Mouse (Mus musculus) kidney, adult 9 months (tissue): ENCODE data around the gene Spr.

Source experiments
- DNase-seq: peaks from one replicate; pipeline ENCODE4 v3.0.0; 2022

The Spr gene

DNA sequence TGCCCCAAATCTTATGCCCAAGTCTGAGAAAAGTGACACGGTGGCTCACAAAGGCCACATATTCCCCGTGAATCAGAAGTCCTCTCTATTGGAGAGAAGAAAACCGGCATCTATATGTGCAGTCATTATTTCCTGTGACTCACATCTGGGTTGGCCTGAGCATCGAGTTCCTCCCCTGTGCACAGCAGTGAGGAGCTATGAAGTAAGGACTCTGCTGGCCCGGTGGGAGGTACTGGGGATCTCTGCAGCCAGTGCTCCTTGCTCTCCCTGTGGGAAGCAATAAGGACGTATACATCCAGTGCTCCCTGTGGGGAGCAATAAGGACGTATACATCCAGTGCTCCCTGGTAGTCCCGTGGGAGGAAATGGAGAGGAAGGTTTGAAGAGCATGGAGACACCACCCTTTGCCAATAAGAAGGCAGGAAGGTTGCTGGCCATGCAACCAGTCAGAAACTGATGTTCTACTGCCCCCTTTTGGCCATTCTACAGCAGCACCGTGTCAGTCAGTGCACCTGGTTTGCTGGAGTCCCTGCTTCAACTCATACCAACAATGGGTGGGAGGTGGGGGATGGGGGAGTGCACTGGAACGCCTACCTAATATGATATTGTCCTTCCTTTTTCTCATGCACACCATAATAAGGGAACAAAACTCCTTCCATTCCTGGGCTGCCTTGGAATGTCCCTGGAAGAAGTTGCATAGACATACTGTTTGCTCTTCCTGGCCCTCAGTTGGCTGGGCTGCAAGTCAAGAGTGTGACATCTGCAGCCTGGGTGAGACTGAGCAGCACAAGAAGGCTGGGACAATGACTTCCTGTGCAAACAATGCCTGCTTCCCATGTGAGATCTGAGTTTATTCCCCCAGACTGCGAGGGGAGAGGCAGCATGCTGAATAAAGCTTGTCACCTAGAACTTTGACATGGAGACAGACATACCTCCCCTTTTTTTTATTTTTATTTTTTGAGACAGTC, 19.7 kb downstream of the Spr start:
- DNase-seq = peak; percentile 71

- DNase-seq = no peak
Measured at GRCm38 (mm10) chr6:85105033-85105615, 32.4 kb downstream of the Spr start.

DNA sequence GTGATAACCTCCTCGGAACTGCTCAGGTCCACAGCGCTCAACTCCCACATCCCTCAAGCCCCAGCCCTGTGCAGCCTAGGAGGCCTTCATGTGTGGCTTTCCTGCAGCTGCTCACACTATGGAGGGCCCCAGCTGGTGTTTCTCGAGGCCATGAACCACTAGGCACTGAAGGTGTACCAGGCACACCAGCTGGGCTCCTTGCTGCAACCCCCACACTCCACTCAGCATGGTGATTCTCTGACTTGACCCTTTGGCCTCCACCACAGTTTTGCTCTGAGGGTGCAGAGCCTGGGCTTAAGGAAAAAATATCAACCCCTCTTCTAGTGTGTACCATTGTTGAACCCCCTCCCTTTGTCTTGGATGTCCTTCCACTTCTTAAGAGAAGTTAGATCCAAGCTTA, 34.2 kb downstream of the Spr start:
- no peak for DNase-seq

DNA sequence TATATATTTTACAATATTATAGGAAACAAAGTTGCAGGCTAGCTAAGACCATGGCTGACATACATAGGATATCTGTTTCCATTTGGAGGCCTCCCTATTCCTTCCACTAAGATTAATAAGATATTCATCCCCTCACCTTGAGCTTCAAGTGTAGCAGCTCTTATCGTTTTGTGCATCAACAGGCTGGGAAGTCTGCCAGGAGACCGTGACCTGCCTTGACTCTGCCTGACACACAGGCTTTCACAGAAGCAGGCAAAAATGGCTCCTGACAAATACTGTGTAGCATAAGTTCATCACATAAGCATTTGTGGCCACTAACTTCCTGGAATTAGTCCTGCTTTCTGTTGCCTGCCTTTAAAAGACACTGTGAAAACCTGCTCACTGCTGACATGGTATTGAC, 41.1 kb downstream of the Spr start:
- DNase-seq = peak; percentile 11

- DNase-seq = no peak
Measured at GRCm38 (mm10) chr6:85087425-85087824, 50.1 kb downstream of the Spr start.

DNA sequence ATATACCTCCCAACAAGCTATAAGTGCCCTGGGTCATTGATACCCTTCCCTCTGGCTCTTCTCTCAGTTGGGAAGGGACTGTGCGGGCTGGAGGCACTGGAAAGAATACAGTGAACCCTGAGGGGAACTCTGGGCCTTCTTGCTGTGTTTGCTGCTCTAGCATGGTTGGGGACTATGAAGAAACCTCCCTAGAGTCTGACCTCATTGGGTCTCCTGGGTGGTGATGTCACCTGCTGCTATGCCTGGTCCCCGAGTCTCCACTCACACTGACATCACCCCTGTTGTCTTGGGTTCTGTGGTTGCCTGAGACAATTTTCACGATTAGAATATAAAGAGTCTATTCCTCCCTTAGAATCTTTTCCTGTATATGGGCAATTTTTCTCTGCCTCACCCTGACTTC, 50.9 kb downstream of the Spr start:
- DNase-seq = no peak
